Mouse (Mus musculus) liver, adult 2 months (tissue): Measurements from ENCODE around the gene Vav3.

ENCODE experiments used
- CTCF ChIP-seq: fragments of 200-500 bp; IDR thresholded peaks from 2 replicates; pipeline ENCODE4 v1.5.1; 2011; ENCODE audit warnings: low read depth, low read length, control low read depth
- POLR2A ChIP-seq: fragments of 200-500 bp; IDR thresholded peaks from 2 replicates; pipeline ENCODE4 v1.6.1; 2011; ENCODE audit warnings: low read length, control low read depth; ENCODE audit not compliant: insufficient read depth; ENCODE audit errors: extremely low read depth

- no peak for TF ChIP-seq POLR2A
- no peak for TF ChIP-seq CTCF
These were observed 237.9 kb downstream of the Vav3 start for GRCm38 (mm10) chr3:109578347-109578746.
